Mouse (Mus musculus) embryonic fibroblast, embryonic 13.5 days (primary cell): ENCODE data around the gene Skint8.

ENCODE experiments used
- CTCF ChIP-seq: IDR thresholded peaks from 2 replicates; pipeline ENCODE4 v1.5.1; 2011; ENCODE audit warnings: mild to moderate bottlenecking, control low read depth, low read length, moderate library complexity, borderline replicate concordance; ENCODE audit not compliant: insufficient read depth
- POLR2A ChIP-seq: IDR thresholded peaks from 2 replicates; pipeline ENCODE4 v1.6.1; 2011; ENCODE audit warnings: low read depth, mild to moderate bottlenecking, control low read depth, low read length, moderate library complexity

GRCm38 (mm10) chr4:111902775-111903174, 16.4 kb upstream of the Skint8 start, which contains the start of gene Slc5a9:
- TF ChIP-seq CTCF, result no peak
- no peak for TF ChIP-seq POLR2A
